Mouse (Mus musculus) gastrocnemius, postnatal 4 days (tissue): Measurements from ENCODE around the gene Klrb1f. TPM values are rescaled to one million over a fixed set of nuclear protein-coding genes. Genes with fewer than 3 reads are reported as not detected.
"Not testable (repeated sequence)": the region's sequence is repeated elsewhere in the genome, so short reads cannot be mapped to it uniquely, and the experiment has no call there.

Experiments
- DNase-seq, 2 experiments: peaks; one replicate each; pipeline ENCODE4 v3.0.0; 2021 to 2022; ENCODE audit warnings: low spot score in 2 of 2, mixed read lengths in 2 of 2
- total RNA-seq, 2 experiments: library from RNA; stranded (reverse); gene quantifications; 2 replicates each; pipeline ENCODE4 v1.2.3; 2021

Gene Klrb1f
- total RNA-seq, 2 experiments from 2014 or later: not detected

- DNase-seq: no peak
These were observed 2.7 kb downstream of the Klrb1f start for GRCm38 (mm10) chr6:129048381-129048780.

- peak in 1 of 2 experiments; percentile 59 for DNase-seq
These were observed 3.3 kb downstream of the Klrb1f start for GRCm38 (mm10) chr6:129048857-129049473.

GRCm38 (mm10) chr6:129049596-129050251 is 4.0 kb downstream of the Klrb1f start:
- no peak for DNase-seq

- no peak for DNase-seq
These were observed 5.4 kb downstream of the Klrb1f start for GRCm38 (mm10) chr6:129051086-129051485.

GRCm38 (mm10) chr6:129051731-129052130 is 6.0 kb downstream of the Klrb1f start:
- no peak for DNase-seq

GRCm38 (mm10) chr6:129056237-129056636 is 10.5 kb downstream of the Klrb1f start:
- DNase-seq: no peak

- no peak for DNase-seq
These were observed 12.3 kb downstream of the Klrb1f start for GRCm38 (mm10) chr6:129058013-129058412.

GRCm38 (mm10) chr6:129065407-129065806 is 19.7 kb downstream of the Klrb1f start:
- DNase-seq: no peak

- DNase-seq: no peak
These were observed 20.2 kb downstream of the Klrb1f start for GRCm38 (mm10) chr6:129065857-129066256.

- no peak for DNase-seq
These were observed 20.8 kb downstream of the Klrb1f start for GRCm38 (mm10) chr6:129066530-129066929.

- DNase-seq: no peak
These were observed 21.3 kb downstream of the Klrb1f start for GRCm38 (mm10) chr6:129066986-129067385.

- no peak for DNase-seq
These were observed 39.4 kb downstream of the Klrb1f start for GRCm38 (mm10) chr6:129085098-129085497.

GRCm38 (mm10) chr6:129086031-129086430 is 40.3 kb downstream of the Klrb1f start:
- not testable (repeated sequence) for DNase-seq

- DNase-seq: no peak
These were observed 42.5 kb downstream of the Klrb1f start for GRCm38 (mm10) chr6:129088161-129088560.

GRCm38 (mm10) chr6:129088596-129088995 is 42.9 kb downstream of the Klrb1f start:
- not testable (repeated sequence) for DNase-seq

- DNase-seq: no peak
These were observed 49.5 kb downstream of the Klrb1f start for GRCm38 (mm10) chr6:129095166-129095565.

- DNase-seq: no peak
These were observed 52.2 kb downstream of the Klrb1f start for GRCm38 (mm10) chr6:129097929-129098328.

GRCm38 (mm10) chr6:129100794-129101193 is 55.1 kb downstream of the Klrb1f start, which contains the start of gene Clec2e:
TSS of gene Clec2e (minus strand) at chr6:129100913.
- DNase-seq: not testable (repeated sequence)

GRCm38 (mm10) chr6:129101604-129102003 is 55.9 kb downstream of the Klrb1f start:
- no peak for DNase-seq

GRCm38 (mm10) chr6:129102858-129103555 is 57.3 kb downstream of the Klrb1f start:
- no peak for DNase-seq
